Mouse (Mus musculus): ENCODE results near the gene Znrf3.

DNA sequence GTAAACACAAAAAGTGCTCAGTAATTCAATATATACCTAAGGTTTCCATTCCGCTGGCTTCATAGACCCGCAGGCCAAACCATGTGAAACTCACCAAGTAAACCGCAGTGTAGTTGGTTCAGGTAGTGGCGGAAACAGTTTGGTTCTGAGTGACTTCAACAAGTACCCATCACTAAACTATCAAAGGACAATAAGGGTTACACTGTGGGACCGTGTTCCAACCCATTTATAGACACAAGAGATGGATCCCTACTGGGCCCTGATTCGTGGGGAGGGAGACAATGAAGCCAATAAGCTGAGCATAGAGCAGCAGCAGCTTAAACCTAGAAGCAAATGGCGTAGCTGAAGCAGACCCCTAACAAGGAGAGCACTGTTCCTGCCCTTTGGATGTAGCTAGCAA is 107.8 kb downstream of the Znrf3 start:
- TF ChIP-seq CTCF (IDR thresholded peaks at IDR 0.05; ENCODE audit: insufficient read depth, low read depth, low read length) (no peak), POLR2A (IDR thresholded peaks at IDR 0.05; ENCODE audit: insufficient read depth, low read depth, low read length) (no peak)
